Mouse (Mus musculus) embryonic fibroblast, embryonic 13.5 days (primary cell): ENCODE data around the gene Plppr4.

Experiments
- CTCF ChIP-seq: IDR thresholded peaks from 2 replicates; pipeline ENCODE4 v1.5.1; 2011; ENCODE audit warnings: mild to moderate bottlenecking, control low read depth, low read length, moderate library complexity, borderline replicate concordance; ENCODE audit not compliant: insufficient read depth
- POLR2A ChIP-seq: IDR thresholded peaks from 2 replicates; pipeline ENCODE4 v1.6.1; 2011; ENCODE audit warnings: low read depth, mild to moderate bottlenecking, control low read depth, low read length, moderate library complexity

- no peak for TF ChIP-seq POLR2A
- TF ChIP-seq CTCF: no peak
Measured at GRCm38 (mm10) chr3:117308895-117309579, 51.6 kb downstream of the Plppr4 start.
